Mouse (Mus musculus) megakaryocyte, embryonic 14.5 days (primary cell): ENCODE measurements at regions not wholly inside any gene's neighbourhood (a gene's known extent, or its start where the extent isn't known, plus 50 kb on each side); places are given as distances from the start of the nearest gene placed in this dataset.

Experiments used
- H3K27me3 ChIP-seq: replicated peaks from 2 replicates; pipeline ENCODE3; 2012; ENCODE audit warnings: inconsistent platforms
- H3K36me3 ChIP-seq: replicated peaks from 2 replicates; pipeline ENCODE3; 2012; ENCODE audit warnings: low read length, inconsistent platforms, mixed read lengths
- H3K4me1 ChIP-seq: 2 replicates; pipeline ENCODE4 v1.6.1; 2012; ENCODE audit warnings: inconsistent platforms
- H3K4me3 ChIP-seq: replicated peaks from 2 replicates; pipeline ENCODE3; 2012; ENCODE audit warnings: moderate library complexity, mild to moderate bottlenecking, inconsistent platforms
- H3K9me3 ChIP-seq: 2 replicates; pipeline ENCODE4 v1.6.1; 2012; ENCODE audit warnings: inconsistent platforms
- FLI1 ChIP-seq: IDR thresholded peaks from 2 replicates; pipeline ENCODE4 v1.6.1; 2012; ENCODE audit warnings: low read length, inconsistent platforms, mixed read lengths
- GATA1 ChIP-seq: IDR thresholded peaks from 3 replicates; pipeline ENCODE4 v1.6.1; 2012; ENCODE audit warnings: mixed read lengths, low read length, inconsistent platforms, borderline replicate concordance

DNA sequence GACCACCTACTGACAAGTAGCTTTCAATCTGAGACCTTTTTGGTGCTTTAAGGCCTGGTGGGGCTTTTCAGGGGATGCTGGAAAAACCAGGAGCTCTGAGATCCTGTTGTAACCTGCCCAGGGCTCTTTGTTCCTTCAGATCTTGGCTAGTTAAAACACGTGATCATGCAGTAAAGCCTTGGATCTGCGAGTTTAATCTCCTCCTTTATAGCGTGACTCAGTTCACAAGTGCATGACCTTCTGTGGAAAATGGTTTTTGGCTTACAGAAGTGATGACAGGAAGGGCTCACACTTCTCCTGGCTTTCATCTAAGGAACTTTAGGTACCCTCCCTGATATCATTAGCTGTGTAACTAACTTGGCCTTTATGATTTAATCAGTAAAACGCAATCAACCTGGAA, 343.1 kb upstream of the Pitrm1 start:
- H3K27me3 ChIP-seq = no peaks in the 10 kb centered on the region
- TF ChIP-seq FLI1 (no peak), GATA1 (no peak)

GRCm38 (mm10) chr13:6212550-6212949, 335.4 kb upstream of the Pitrm1 start:
- H3K27me3 ChIP-seq = no peaks in the 10 kb centered on the region
- no peak overlapping the region for H3K4me3 ChIP-seq
- H3K4me1 ChIP-seq = no peaks in the 10 kb centered on the region
- H3K9me3 ChIP-seq = no peaks in the 10 kb centered on the region
- TF ChIP-seq FLI1 (no peak), GATA1 (no peak)
- H3K36me3 ChIP-seq = no peaks in the 10 kb centered on the region

More for the DNA sequence above, 343.1 kb upstream of the Pitrm1 start:
- no peaks in the 10 kb centered on the region for H3K4me1 ChIP-seq
- H3K36me3 ChIP-seq = no peaks in the 10 kb centered on the region
- no peak overlapping the region for H3K4me3 ChIP-seq
- no peaks in the 10 kb centered on the region for H3K9me3 ChIP-seq

DNA sequence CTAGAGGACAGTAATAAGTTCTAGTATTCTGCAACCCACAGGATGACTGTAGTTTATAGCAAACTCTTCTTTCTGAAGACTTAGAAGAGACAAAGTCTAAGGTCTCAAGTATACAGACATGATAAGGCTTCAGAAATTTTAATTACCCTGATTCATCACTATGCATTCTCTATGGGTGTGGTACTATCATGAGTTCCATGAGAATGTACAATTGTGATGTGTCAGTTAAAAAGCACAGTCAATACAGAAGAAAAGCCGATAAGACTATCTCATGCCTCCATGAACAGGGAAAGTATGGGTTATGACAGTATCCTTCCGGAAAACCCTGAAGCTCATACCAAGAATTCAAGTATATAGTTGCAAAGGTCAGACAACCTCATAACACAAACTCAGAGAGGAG, 333.8 kb upstream of the Pitrm1 start:
- Histone ChIP-seq H3K27me3 (no peaks in the 10 kb centered on the region), H3K4me3 (no peak overlapping the region), H3K4me1 (no peaks in the 10 kb centered on the region), H3K9me3 (no peaks in the 10 kb centered on the region), H3K36me3 (no peaks in the 10 kb centered on the region)
- TF ChIP-seq GATA1 (no peak), FLI1 (no peak)

- H3K4me3 ChIP-seq = no peak overlapping the region
- H3K27me3 ChIP-seq = no peaks in the 10 kb centered on the region
- H3K4me1 ChIP-seq = no peaks in the 10 kb centered on the region
- H3K36me3 ChIP-seq = no peaks in the 10 kb centered on the region
- TF ChIP-seq FLI1 = no peak
- TF ChIP-seq GATA1 = no peak
- no peaks in the 10 kb centered on the region for H3K9me3 ChIP-seq
These were observed 321.8 kb upstream of the Pitrm1 start for GRCm38 (mm10) chr13:6226087-6226643.

DNA sequence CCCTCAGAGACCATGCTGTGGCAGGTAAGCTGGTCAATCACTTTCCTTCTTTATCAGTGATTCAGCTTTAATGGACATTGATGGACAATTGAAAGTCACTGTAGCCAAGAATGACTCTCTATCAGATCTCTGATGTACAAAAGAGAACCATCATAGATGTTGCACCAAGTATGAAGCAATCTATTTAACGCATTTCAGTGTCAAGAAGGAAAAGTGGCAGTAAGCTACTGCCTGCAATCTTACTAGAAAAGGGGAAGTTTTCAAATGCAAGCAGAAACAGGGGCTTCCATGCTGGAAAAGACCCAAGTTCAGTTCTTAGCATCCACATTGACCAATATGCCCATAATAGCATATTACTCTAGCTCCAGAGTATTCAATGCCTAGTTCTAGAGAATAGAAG, 319.7 kb upstream of the Pitrm1 start:
- no peaks in the 10 kb centered on the region for H3K36me3 ChIP-seq
- no peaks in the 10 kb centered on the region for H3K4me1 ChIP-seq
- TF ChIP-seq FLI1 (no peak), GATA1 (no peak)

DNA sequence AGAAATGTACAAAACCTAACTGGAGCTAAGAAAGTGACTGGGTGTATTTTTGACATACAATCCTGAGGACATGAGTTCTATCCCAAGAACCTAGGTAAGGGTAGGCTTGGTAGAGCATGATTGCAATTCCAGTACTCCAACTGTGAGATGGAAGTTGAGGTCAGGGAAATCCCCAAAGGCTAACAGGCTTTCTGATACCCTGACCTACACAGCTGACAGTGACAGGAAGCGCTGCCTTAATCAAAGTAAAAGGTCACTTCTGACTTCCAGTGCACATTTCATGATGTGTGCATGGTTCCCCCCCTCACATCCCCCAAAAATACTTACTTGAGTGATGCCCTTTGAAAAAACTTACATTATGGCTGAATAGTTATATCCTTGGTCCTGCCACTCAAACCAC, 312.6 kb upstream of the Pitrm1 start:
- Histone ChIP-seq H3K27me3 (no peaks in the 10 kb centered on the region), H3K4me1 (no peaks in the 10 kb centered on the region), H3K36me3 (no peaks in the 10 kb centered on the region), H3K4me3 (no peak overlapping the region), H3K9me3 (no peaks in the 10 kb centered on the region)
- no peak for TF ChIP-seq FLI1
- TF ChIP-seq GATA1 = no peak

More for the DNA sequence above, 319.7 kb upstream of the Pitrm1 start:
- Histone ChIP-seq H3K4me3 (no peak overlapping the region), H3K27me3 (no peaks in the 10 kb centered on the region), H3K9me3 (no peaks in the 10 kb centered on the region)

- Histone ChIP-seq H3K27me3 (no peaks in the 10 kb centered on the region), H3K9me3 (no peaks in the 10 kb centered on the region), H3K4me3 (no peak overlapping the region), H3K36me3 (no peaks in the 10 kb centered on the region), H3K4me1 (no peaks in the 10 kb centered on the region)
- TF ChIP-seq FLI1 (no peak), GATA1 (no peak)
These were observed 311.4 kb upstream of the Pitrm1 start for GRCm38 (mm10) chr13:6236503-6236902.

- Histone ChIP-seq H3K9me3 (no peaks in the 10 kb centered on the region), H3K27me3 (no peaks in the 10 kb centered on the region), H3K36me3 (no peaks in the 10 kb centered on the region), H3K4me3 (no peak overlapping the region), H3K4me1 (no peaks in the 10 kb centered on the region)
- no peak for TF ChIP-seq GATA1
- no peak for TF ChIP-seq FLI1
These were observed 310.7 kb upstream of the Pitrm1 start for GRCm38 (mm10) chr13:6237201-6237600.

GRCm38 (mm10) chr13:6240855-6241254, 307.1 kb upstream of the Pitrm1 start:
- H3K4me3 ChIP-seq = no peak overlapping the region
- no peaks in the 10 kb centered on the region for H3K36me3 ChIP-seq
- no peaks in the 10 kb centered on the region for H3K4me1 ChIP-seq
- no peaks in the 10 kb centered on the region for H3K9me3 ChIP-seq
- TF ChIP-seq FLI1 (no peak), GATA1 (no peak)
- H3K27me3 ChIP-seq = no peaks in the 10 kb centered on the region

GRCm38 (mm10) chr13:6241472-6242123, 306.4 kb upstream of the Pitrm1 start:
- TF ChIP-seq FLI1 (no peak), GATA1 (no peak)
- H3K9me3 ChIP-seq = no peaks in the 10 kb centered on the region
- H3K4me3 ChIP-seq = no peak overlapping the region
- H3K4me1 ChIP-seq = no peaks in the 10 kb centered on the region
- H3K36me3 ChIP-seq = no peaks in the 10 kb centered on the region
- no peaks in the 10 kb centered on the region for H3K27me3 ChIP-seq
